Mouse (Mus musculus) neural tube, embryonic 11.5 days (tissue): ENCODE data around the gene Psen2. TPM values are rescaled to one million over a fixed set of nuclear protein-coding genes. Genes with fewer than 3 reads are reported as not detected.
A peak's percentile ranks its signal among the peaks of the same experiment; 100 is the strongest.

Experiments
- ATAC-seq: fragments of 200-750 bp; cut with Nextera tagmentation; 2 replicates; pipeline ENCODE4 v1.8.0; 2017; ENCODE audit warnings: moderate number of reproducible peaks, mild to moderate bottlenecking, moderate TSS enrichment, moderate library complexity; ENCODE audit not compliant: insufficient read depth, low FRiP score, low TSS enrichment
- DNase-seq: peaks from one replicate; pipeline ENCODE4 v3.0.0-alpha.2; 2015; ENCODE audit warnings: low spot score
- H3K27ac ChIP-seq: fragments of 300-500 bp; sonication (generic); 2 replicates; pipeline ENCODE4 v1.5.1; 2014; ENCODE audit warnings: low read depth, mild to moderate bottlenecking, low read length
- H3K27me3 ChIP-seq: fragments of 300-500 bp; sonication (generic); 2 replicates; pipeline ENCODE4 v1.6.1; 2014; ENCODE audit warnings: mild to moderate bottlenecking, low read length, mixed read lengths; ENCODE audit not compliant: control insufficient read depth, insufficient read depth
- H3K36me3 ChIP-seq: fragments of 300-500 bp; sonication (generic); 2 replicates; pipeline ENCODE4 v1.6.1; 2014; ENCODE audit warnings: mild to moderate bottlenecking, low read length, moderate library complexity, mixed read lengths; ENCODE audit not compliant: control insufficient read depth, insufficient read depth
- H3K4me1 ChIP-seq: fragments of 300-500 bp; sonication (generic); 2 replicates; pipeline ENCODE4 v1.6.1; 2014; ENCODE audit warnings: low read length, mixed read lengths; ENCODE audit not compliant: control insufficient read depth, insufficient read depth
- H3K4me2 ChIP-seq: fragments of 300-500 bp; sonication (generic); 2 replicates; pipeline ENCODE4 v1.6.1; 2014; ENCODE audit warnings: low read depth, mild to moderate bottlenecking, moderate library complexity
- H3K4me3 ChIP-seq: fragments of 300-500 bp; sonication (generic); 2 replicates; pipeline ENCODE4 v1.5.1; 2014; ENCODE audit warnings: low read depth, low read length
- H3K9ac ChIP-seq: fragments of 300-500 bp; sonication (generic); 2 replicates; pipeline ENCODE4 v1.6.1; 2014; ENCODE audit warnings: mild to moderate bottlenecking, low read length
- H3K9me3 ChIP-seq: fragments of 300-500 bp; sonication (generic); 2 replicates; pipeline ENCODE4 v1.6.1; 2016; ENCODE audit warnings: low read length; ENCODE audit not compliant: control insufficient read depth
- WGBS: fragments of 180-500 bp; shearing (Covaris S2); extraction: QIAGEN DNeasy Blood & Tissue Kit; methylation state at CpG from one replicate; pipeline ENCODE4 v1.1.7; 2014; 5-methylcytosine and 5-hydroxymethylcytosine counted together
- polyA plus RNA-seq: library from polyadenylated mRNA; unstranded; fragments of >200 nt; fragmentation: Nextera tagmentation; extraction: Ambion mirVana; gene quantifications from 2 replicates; pipeline ENCODE4 v1.2.1, GENCODE M21; 2014

The Psen2 gene
- polyA plus RNA-seq, 1 experiment from 2014 or later = 7.5 TPM

DNA sequence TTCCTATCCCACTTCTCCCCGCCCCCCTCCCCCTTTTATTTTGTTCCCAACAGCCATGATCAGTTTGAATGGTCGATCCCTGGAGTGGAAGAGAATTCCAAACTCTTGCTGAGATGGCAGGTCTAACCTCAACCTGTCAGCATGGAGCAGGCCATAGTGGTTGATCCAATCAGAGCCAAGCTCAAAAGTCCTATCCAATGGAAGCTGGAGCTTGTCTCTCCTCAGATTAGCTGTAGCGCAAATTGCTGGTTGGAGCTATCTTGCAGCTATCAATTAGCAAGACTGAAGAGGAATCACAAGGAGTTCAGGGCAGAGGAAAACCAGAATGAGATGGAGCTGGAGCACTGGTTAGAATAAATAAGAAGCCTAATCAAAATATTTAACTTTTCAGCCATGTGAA lies 54.9 kb downstream of the Psen2 start:
- Histone ChIP-seq H3K4me2 (no peak overlapping the region), H3K9me3 (no peaks in the 10 kb centered on the region), H3K4me3 (no peak overlapping the region), H3K27ac (no peak overlapping the region), H3K4me1 (no peaks in the 10 kb centered on the region), H3K9ac (no peak overlapping the region), H3K36me3 (no peaks in the 10 kb centered on the region), H3K27me3 (no peaks in the 10 kb centered on the region)
- 83% methylated on average over 3 of the region's 3 CpGs for WGBS
- ATAC-seq (no peak), DNase-seq (no peak)

DNA sequence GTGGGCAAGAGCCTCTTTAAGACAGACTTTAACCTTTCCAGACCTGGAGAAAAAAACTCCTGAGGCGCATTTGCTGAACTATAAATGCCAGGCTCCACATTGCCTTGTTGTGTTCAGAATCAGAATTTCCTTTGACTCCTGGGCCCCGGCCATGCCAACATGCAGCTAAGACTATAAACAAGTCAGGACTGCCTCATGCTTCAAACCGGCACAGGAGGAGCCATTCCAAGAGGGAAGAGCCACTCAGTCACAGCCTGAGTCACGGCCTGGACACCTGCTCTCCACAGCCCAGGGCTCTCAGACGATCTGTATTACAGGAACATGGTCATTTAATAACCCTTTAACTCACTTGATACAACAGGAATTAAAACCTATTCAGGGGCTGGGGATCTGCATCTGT lies 62.5 kb downstream of the Psen2 start:
- Histone ChIP-seq H3K4me1 (no peaks in the 10 kb centered on the region), H3K27me3 (no peaks in the 10 kb centered on the region), H3K9me3 (no peaks in the 10 kb centered on the region), H3K27ac (no peak overlapping the region), H3K4me3 (no peak overlapping the region), H3K9ac (no peak overlapping the region), H3K4me2 (no peak overlapping the region), H3K36me3 (no peaks in the 10 kb centered on the region)
- no peak for DNase-seq
- no peak for ATAC-seq
- WGBS = 72% methylated on average over 5 of the region's 5 CpGs

DNA sequence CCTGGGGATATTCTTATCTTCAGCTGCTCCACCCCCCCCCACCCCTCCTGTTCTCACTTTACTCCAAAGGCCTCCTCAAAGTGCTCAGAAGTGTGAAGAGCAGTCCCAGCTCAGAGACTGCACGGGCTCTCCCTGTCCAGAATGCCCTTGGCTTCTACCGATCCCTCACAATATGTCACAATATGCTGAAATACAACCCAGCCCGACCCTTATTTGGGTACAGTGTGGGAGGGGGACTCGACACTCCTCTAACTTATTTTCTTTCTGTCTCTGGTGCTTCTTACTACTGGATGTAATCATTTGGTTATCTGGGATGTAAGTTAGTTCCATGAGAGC lies 63.6 kb downstream of the Psen2 start:
- Histone ChIP-seq H3K9ac (no peak overlapping the region), H3K4me2 (no peak overlapping the region), H3K27me3 (no peaks in the 10 kb centered on the region), H3K4me3 (no peak overlapping the region), H3K4me1 (peaks cover 5% of the 10 kb centered on the region), H3K9me3 (no peaks in the 10 kb centered on the region), H3K27ac (no peak overlapping the region), H3K36me3 (no peaks in the 10 kb centered on the region)
- no peak for DNase-seq
- 75% methylated on average over 4 of the region's 4 CpGs for WGBS
- no peak for ATAC-seq

DNA sequence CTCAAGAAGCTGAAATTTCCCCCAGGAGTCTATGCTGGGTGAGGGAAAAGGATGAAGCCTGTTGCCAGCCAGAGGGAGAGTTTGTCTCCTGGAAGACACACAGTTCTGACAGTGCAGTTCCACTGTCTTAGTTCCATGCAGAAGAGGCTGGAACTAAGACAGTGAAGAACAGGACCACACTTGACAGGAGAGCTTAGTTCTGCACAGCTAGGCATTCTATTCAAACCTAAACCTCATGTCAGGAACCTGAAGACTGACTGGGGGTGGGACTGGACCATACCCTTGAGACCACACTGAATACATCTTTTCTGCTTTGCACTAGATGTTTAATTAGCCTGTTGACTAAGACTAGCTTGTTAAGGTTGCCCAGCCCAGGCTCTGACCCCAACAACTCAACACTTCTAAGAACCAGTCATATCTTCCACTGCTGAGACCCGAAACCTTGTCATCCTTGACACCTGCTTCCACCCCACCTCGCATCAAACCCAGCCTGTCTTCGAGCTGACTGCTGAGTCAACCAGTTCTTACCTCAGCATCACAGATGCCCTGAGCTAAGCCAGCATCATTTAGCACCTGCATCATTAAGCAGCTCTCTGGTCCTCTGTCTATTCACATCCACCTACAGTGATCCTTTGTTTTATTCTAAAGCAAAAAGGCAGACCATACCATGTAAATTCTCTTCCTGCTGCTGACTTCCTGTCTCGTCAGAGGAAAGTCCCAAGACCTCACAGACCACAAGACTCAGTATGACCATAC lies 64.1 kb downstream of the Psen2 start, which contains the start of gene Coq8a:
Coq8a (minus strand) TSS at position 644 of the 756 bp plus-strand sequence.
- Histone ChIP-seq H3K27me3 (no peaks in the 10 kb centered on the region), H3K4me2 (no peak within 1 kb of the TSS), H3K9ac (no peak within 1 kb of the TSS), H3K4me1 (peaks cover 5% of the 10 kb centered on the region), H3K9me3 (no peaks in the 10 kb centered on the region), H3K4me3 (no peak within 1 kb of the TSS), H3K36me3 (no peaks in the 10 kb centered on the region), H3K27ac (no peak within 1 kb of the TSS)
- DNase-seq (no peak), ATAC-seq (no peak)
- 66% methylated on average over 4 of the region's 4 CpGs for WGBS

DNA sequence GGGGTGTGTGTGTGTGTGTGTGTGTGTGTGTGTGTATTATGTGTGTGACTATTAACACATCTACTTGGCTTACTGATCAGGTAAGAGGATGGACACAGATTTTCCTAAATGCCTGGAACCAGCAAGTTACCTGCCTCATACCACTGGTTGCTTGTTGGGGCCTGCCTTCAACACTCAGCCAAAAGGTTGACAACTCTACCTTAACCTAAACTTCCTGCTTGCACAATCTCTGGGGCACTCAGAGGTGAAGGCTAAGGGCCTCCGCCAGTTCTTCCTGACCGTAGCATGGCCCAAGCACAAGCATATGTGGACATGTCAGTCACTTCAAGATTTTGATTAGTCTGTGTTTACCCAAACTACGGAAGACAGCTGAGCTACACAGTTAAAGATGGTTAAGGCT lies 65.3 kb downstream of the Psen2 start:
- H3K27me3 ChIP-seq = no peaks in the 10 kb centered on the region
- no peak overlapping the region for H3K4me3 ChIP-seq
- no peak for ATAC-seq
- no peak overlapping the region for H3K9ac ChIP-seq
- no peaks in the 10 kb centered on the region for H3K36me3 ChIP-seq
- peaks cover 5% of the 10 kb centered on the region for H3K4me1 ChIP-seq
- no peak for DNase-seq
- H3K9me3 ChIP-seq = no peaks in the 10 kb centered on the region
- no peak overlapping the region for H3K4me2 ChIP-seq
- no peak overlapping the region for H3K27ac ChIP-seq
- 91% methylated on average over 3 of the region's 3 CpGs for WGBS

DNA sequence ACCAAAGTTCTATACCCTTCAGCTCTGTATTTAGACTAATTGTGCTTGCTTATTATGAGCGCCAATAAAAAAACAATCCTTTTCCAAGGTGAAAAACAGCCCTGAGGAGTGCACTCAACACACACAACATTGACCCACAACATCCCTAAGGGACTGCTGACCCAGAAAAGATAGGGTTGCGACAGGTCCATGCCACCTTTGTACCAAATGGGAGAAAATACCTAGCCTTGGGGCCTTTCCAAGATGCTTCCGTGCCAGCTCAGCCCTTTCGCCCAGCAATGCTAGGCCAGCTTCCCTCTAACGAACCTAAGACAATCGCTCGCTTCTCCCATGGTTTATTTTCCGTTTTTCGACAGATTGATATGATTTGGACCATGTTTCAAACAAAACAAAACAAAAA lies 66.7 kb downstream of the Psen2 start:
- ATAC-seq (no peak), DNase-seq (no peak)
- H3K27ac ChIP-seq = no peak overlapping the region
- peak overlapping the region; percentile 49 for H3K4me2 ChIP-seq
- H3K4me1 ChIP-seq = peaks cover 5% of the 10 kb centered on the region
- H3K4me3 ChIP-seq = peak overlapping the region; percentile 17; the same call in 1 of the 2 replicates
- no peaks in the 10 kb centered on the region for H3K27me3 ChIP-seq
- no peaks in the 10 kb centered on the region for H3K9me3 ChIP-seq
- 90% methylated on average over 9 of the region's 9 CpGs for WGBS
- no peak overlapping the region for H3K9ac ChIP-seq
- no peaks in the 10 kb centered on the region for H3K36me3 ChIP-seq

DNA sequence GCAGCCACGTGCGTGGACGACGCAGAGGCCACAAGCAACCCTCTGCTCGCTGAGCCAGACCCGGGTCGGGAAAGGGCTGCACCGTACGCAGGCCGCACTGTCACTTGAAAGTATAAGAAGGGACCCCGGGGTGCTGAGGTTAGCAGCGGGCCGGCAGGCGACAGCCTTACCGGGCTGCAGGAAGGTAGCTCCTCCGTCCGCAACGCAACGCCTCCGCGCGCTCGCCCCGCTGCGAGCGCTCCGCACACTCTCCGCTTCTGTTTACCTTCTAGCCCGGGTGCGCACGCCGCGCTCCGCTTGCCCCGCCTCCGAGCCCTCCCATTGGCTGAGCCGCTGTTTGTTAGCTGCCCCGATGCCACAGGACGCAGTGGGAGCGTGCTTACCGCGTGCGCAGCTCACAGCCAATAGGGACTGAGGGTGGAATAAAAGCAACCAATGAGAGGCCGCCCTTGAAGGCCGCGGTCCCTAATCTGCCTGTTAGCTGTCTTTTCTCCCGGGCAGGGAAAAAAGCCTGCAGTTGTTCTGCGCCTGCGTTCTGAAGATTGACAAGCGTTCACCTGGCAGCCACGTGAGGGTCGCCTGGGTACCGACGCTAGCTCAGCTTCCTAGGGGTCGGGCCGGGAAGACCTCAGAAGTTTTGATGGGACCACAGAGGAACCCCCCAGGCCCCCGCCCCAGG lies 67.4 kb downstream of the Psen2 start:
- Histone ChIP-seq H3K36me3 (no peaks in the 10 kb centered on the region), H3K4me2 (peak overlapping the region; percentile 82), H3K9me3 (no peaks in the 10 kb centered on the region), H3K27ac (no peak overlapping the region), H3K4me3 (peak overlapping the region; percentile 48), H3K27me3 (no peaks in the 10 kb centered on the region), H3K9ac (no peak overlapping the region), H3K4me1 (peaks cover 5% of the 10 kb centered on the region)
- WGBS = 2% methylated on average over 57 of the region's 57 CpGs
- DNase-seq = peak; percentile 95
- peak; percentile 100 for ATAC-seq

DNA sequence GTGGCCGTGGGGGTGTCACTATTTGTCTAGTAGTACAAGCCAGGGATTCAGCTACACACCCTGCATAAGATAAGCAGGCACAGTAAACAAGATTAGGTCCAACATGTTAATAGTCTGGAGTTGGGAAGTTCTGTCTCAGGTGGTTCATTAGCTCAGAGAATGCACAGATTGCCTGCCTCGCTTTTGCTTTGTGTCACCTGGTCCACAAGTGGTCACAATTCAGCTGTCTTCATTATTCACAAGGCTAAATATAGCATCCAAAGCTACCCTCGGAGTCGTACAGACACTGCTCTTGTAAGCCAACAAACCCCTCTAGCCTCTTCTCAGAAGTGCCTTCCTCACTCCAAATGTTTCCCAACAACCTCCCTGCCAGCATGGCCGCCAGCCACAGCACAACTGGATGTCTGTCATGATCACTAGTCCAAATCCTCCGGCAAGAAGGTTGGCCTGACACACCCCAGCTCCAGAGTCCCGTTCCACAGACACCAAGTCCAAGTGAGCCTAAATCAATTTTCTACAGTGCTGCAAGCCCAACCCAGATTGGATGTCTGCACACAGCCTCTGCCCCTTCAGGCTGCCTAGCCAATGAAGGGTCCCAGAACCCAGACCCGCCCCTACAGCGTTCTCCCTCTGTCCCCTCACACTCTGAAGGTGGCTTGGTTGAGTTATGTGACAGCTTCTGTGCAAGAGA lies 68.3 kb downstream of the Psen2 start:
- WGBS = 34% methylated on average over 9 of the region's 9 CpGs
- Histone ChIP-seq H3K4me1 (peaks cover 5% of the 10 kb centered on the region), H3K9me3 (no peaks in the 10 kb centered on the region), H3K27me3 (no peaks in the 10 kb centered on the region), H3K9ac (no peak overlapping the region), H3K27ac (no peak overlapping the region), H3K4me3 (peak overlapping the region; percentile 48), H3K36me3 (no peaks in the 10 kb centered on the region), H3K4me2 (peak overlapping the region; percentile 82)
- ATAC-seq = no peak
- DNase-seq = peak; percentile 34
